In the genomic region with DNA sequence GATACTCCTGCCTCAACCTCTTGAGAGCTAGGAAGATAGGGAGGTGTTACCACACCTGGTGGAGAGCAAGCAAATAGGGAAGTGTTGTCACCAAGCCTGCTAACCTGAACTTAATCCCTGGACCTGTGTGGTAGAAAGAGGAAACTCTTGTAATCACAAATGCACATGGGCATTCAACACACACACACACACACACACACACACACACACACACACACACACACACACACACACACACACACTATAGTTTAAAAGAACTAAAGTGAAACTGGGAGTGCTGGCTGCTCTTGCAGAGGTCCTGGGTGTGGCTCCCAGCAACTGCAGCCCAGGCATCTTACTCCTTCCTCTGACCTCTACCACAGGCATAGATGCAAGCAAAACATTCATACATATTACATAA, we compare ENCODE assay signal across 15 mouse cellular contexts. TPM values are rescaled to one million over a fixed set of nuclear protein-coding genes. Genes with fewer than 3 reads are reported as not detected.
A peak's percentile ranks its signal among the peaks of the same experiment; 100 is the strongest.
DNase-seq lines count a peak whose midpoint lies in the region; ATAC-seq lines count a peak whose summit lies in the region.
"Had no signal": no experiment of that assay in that cellular context is flagged by ENCODE, and none has a peak within 500 bp of the region (broad histone marks: within the 10 kb centered on the region; RNA-seq: fewer than 3 reads in every experiment).

No protein-coding gene starts in this region.

- no peak overlapping the region for H3K27ac ChIP-seq in stomach, embryonic 16.5 days (ENCODE audit: low read length)
- H3K27ac ChIP-seq in heart, embryonic 11.5 days (ENCODE audit: low read depth, low read length), result no peak overlapping the region
- H3K27ac ChIP-seq: forebrain, embryonic 10.5 days; hindbrain, embryonic 15.5 days; left cerebral cortex, adult 2 months; limb, embryonic 12.5 days; liver, embryonic 15.5 days had no signal

- H3K4me3 ChIP-seq in stomach, embryonic 16.5 days (replicated peaks; ENCODE audit: low read length), result no peak overlapping the region
- H3K4me3 ChIP-seq in heart, embryonic 11.5 days (ENCODE audit: low read depth, low read length), result no peak overlapping the region
- H3K4me3 ChIP-seq: forebrain, embryonic 10.5 days; hindbrain, embryonic 15.5 days; left cerebral cortex, adult 2 months; limb, embryonic 12.5 days; liver, embryonic 15.5 days; megakaryocyte, embryonic 14.5 days had no signal

- ATAC-seq in stomach, embryonic 16.5 days (ENCODE audit: insufficient read depth, low FRiP score), result 0 out of 2 replicates have a peak, but pooled peaks have one; percentile 33
- no peak for ATAC-seq in megakaryocyte-erythroid progenitor cell, adult 5-6 weeks (replicated peaks; ENCODE audit: low FRiP score, low TSS enrichment, poor library complexity, severe bottlenecking)
- ATAC-seq in heart, embryonic 11.5 days (replicated peaks; ENCODE audit: insufficient number of reproducible peaks, low FRiP score, low TSS enrichment), result no peak

- H3K36me3 ChIP-seq in stomach, embryonic 16.5 days (ENCODE audit: control insufficient read depth, insufficient read depth, low read length), result peaks cover 9% of the 10 kb centered on the region
- H3K36me3 ChIP-seq in heart, embryonic 11.5 days (ENCODE audit: control insufficient read depth, insufficient read depth, low read length), result peaks cover 24% of the 10 kb centered on the region

- no peaks in the 10 kb centered on the region for H3K4me1 ChIP-seq in stomach, embryonic 16.5 days (ENCODE audit: control insufficient read depth, insufficient read depth, low read length)
- peaks cover 6% of the 10 kb centered on the region for H3K4me1 ChIP-seq in heart, embryonic 11.5 days (ENCODE audit: control insufficient read depth, insufficient read depth, low read length)
- H3K4me1 ChIP-seq: forebrain, embryonic 10.5 days; hindbrain, embryonic 15.5 days; limb, embryonic 12.5 days had no signal

- no peaks in the 10 kb centered on the region for H3K27me3 ChIP-seq in stomach, embryonic 16.5 days (ENCODE audit: control insufficient read depth, insufficient read depth, low read length)
- no peaks in the 10 kb centered on the region for H3K27me3 ChIP-seq in heart, embryonic 11.5 days (ENCODE audit: control insufficient read depth, insufficient read depth, low read length)
- H3K27me3 ChIP-seq: hindbrain, embryonic 15.5 days; limb, embryonic 12.5 days; liver, embryonic 15.5 days had no signal

- no peaks in the 10 kb centered on the region for H3K9me3 ChIP-seq in stomach, embryonic 16.5 days (replicated peaks; ENCODE audit: control insufficient read depth, low read length)
- H3K9me3 ChIP-seq in heart, embryonic 11.5 days (replicated peaks; ENCODE audit: control insufficient read depth, low read length), result no peaks in the 10 kb centered on the region
- H3K9me3 ChIP-seq: forebrain, embryonic 10.5 days; hindbrain, embryonic 15.5 days; limb, embryonic 12.5 days; liver, embryonic 15.5 days; megakaryocyte, embryonic 14.5 days had no signal

- H3K4me2 ChIP-seq in stomach, embryonic 16.5 days (ENCODE audit: low read depth, low read length), result no peak overlapping the region
- no peak overlapping the region for H3K4me2 ChIP-seq in heart, embryonic 11.5 days
- H3K4me2 ChIP-seq: hindbrain, embryonic 15.5 days; limb, embryonic 12.5 days; liver, embryonic 15.5 days had no signal

- no peak overlapping the region for H3K9ac ChIP-seq in stomach, embryonic 16.5 days (ENCODE audit: low read length)
- H3K9ac ChIP-seq in heart, embryonic 11.5 days (ENCODE audit: low read depth, low read length), result no peak overlapping the region
- H3K9ac ChIP-seq: hindbrain, embryonic 15.5 days; limb, embryonic 12.5 days; liver, embryonic 15.5 days had no signal

- DNase-seq in lung, postnatal 10 days, result peak; percentile 42
- no peak for DNase-seq in lung, postnatal 14 days
- DNase-seq in T-cell, adult 2 months (ENCODE audit: low spot score), result peak; percentile 79
- peak; percentile 57 for DNase-seq in lung, postnatal 25 days (ENCODE audit: low spot score)
- DNase-seq: cerebellum, adult 2 months; thymus, postnatal 14 days had no signal

RNA-seq across cellular contexts. Expression of a gene that starts 41.3 kb away (rescaled TPM):
- polyA plus RNA-seq in stomach, embryonic 16.5 days (2015; fragmentation: Nextera tagmentation; extraction: Ambion mirVana), result 3.8 and 4.0 TPM in 2 replicates
- 4.0 and 4.4 TPM in 2 replicates for total RNA-seq in megakaryocyte-erythroid progenitor cell, adult 5-6 weeks (2014; fragmentation: Nextera tagmentation)
- total RNA-seq in megakaryocyte-erythroid progenitor cell, adult 5-6 weeks (2017), result 2.3 and 5.1 TPM in 2 replicates
- 16.7 and 17.7 TPM in 2 replicates for polyA plus RNA-seq in heart, embryonic 11.5 days (2014; fragmentation: Nextera tagmentation; extraction: Ambion mirVana)

RNA-seq across cellular contexts. Expression of a gene that starts 55.1 kb away (rescaled TPM):
- 19.2 and 30.6 TPM in 2 replicates for polyA plus RNA-seq in stomach, embryonic 16.5 days (2015; fragmentation: Nextera tagmentation; extraction: Ambion mirVana)
- total RNA-seq in megakaryocyte-erythroid progenitor cell, adult 5-6 weeks (2014; fragmentation: Nextera tagmentation), result 6.8 and 12.5 TPM in 2 replicates
- 7.4 and 11.2 TPM in 2 replicates for total RNA-seq in megakaryocyte-erythroid progenitor cell, adult 5-6 weeks (2017)
- 22.5 and 25.2 TPM in 2 replicates for polyA plus RNA-seq in heart, embryonic 11.5 days (2014; fragmentation: Nextera tagmentation; extraction: Ambion mirVana)
